Mouse (Mus musculus): ENCODE measurements around the gene Tcea3.
A peak's percentile ranks its signal among the peaks of the same experiment; 100 is the strongest.

Tcea3 gene

GRCm38 (mm10) chr4:136282621-136283480 lies 35.3 kb downstream of the Tcea3 start:
- DNase-seq (ENCODE audit: low spot score) = no peak

GRCm38 (mm10) chr4:136283783-136284182 lies 36.3 kb downstream of the Tcea3 start:
- DNase-seq (ENCODE audit: low spot score) = peak; percentile 33

GRCm38 (mm10) chr4:136284455-136284854 lies 36.9 kb downstream of the Tcea3 start, which contains the start of gene Zfp46:
TSS of gene Zfp46 (plus strand) at chr4:136284683.
- DNase-seq (ENCODE audit: low spot score) = no peak

- no peak for DNase-seq (ENCODE audit: low spot score)
Measured at GRCm38 (mm10) chr4:136284891-136285290, 37.4 kb downstream of the Tcea3 start.

- peak; percentile 95 for DNase-seq (ENCODE audit: low spot score)
Measured at GRCm38 (mm10) chr4:136285348-136285810, 37.9 kb downstream of the Tcea3 start.

GRCm38 (mm10) chr4:136285811-136286371 lies 38.4 kb downstream of the Tcea3 start:
- peak; percentile 98 for DNase-seq (ENCODE audit: low spot score)

- no peak for DNase-seq (ENCODE audit: low spot score)
Measured at GRCm38 (mm10) chr4:136289918-136290780, 42.6 kb downstream of the Tcea3 start.

GRCm38 (mm10) chr4:136290781-136291595 lies 43.5 kb downstream of the Tcea3 start:
- no peak for DNase-seq (ENCODE audit: low spot score)

- DNase-seq (ENCODE audit: low spot score) = no peak
Measured at GRCm38 (mm10) chr4:136291692-136292091, 44.2 kb downstream of the Tcea3 start.

- DNase-seq (ENCODE audit: low spot score) = no peak
Measured at GRCm38 (mm10) chr4:136295941-136296340, 48.4 kb downstream of the Tcea3 start.

- DNase-seq (ENCODE audit: low spot score) = no peak
Measured at GRCm38 (mm10) chr4:136302462-136302861, 54.9 kb downstream of the Tcea3 start.

- no peak for DNase-seq (ENCODE audit: low spot score)
Measured at GRCm38 (mm10) chr4:136304181-136304580, 56.7 kb downstream of the Tcea3 start.

GRCm38 (mm10) chr4:136308355-136308754 lies 60.8 kb downstream of the Tcea3 start:
- no peak for DNase-seq (ENCODE audit: low spot score)

- DNase-seq (ENCODE audit: low spot score) = peak; percentile 60
Measured at GRCm38 (mm10) chr4:136309780-136310179, 62.3 kb downstream of the Tcea3 start.

GRCm38 (mm10) chr4:136310229-136311041 lies 62.9 kb downstream of the Tcea3 start, which contains the start of gene Hnrnpr:
TSS of gene Hnrnpr (plus strand) at chr4:136310942.
- peak; percentile 99 for DNase-seq (ENCODE audit: low spot score)

- DNase-seq (ENCODE audit: low spot score) = peak; percentile 47
Measured at GRCm38 (mm10) chr4:136311042-136311999, 63.8 kb downstream of the Tcea3 start.

- DNase-seq (ENCODE audit: low spot score) = no peak
Measured at GRCm38 (mm10) chr4:136312616-136313015, 65.1 kb downstream of the Tcea3 start.

- DNase-seq (ENCODE audit: low spot score) = no peak
Measured at GRCm38 (mm10) chr4:136317667-136318066, 70.1 kb downstream of the Tcea3 start.

GRCm38 (mm10) chr4:136320016-136320415 lies 72.5 kb downstream of the Tcea3 start:
- no peak for DNase-seq (ENCODE audit: low spot score)
